Mouse (Mus musculus) MEL-GATA-1-ER (cell line): ENCODE measurements at regions not wholly inside any gene's neighbourhood (a gene's known extent, or its start where the extent isn't known, plus 50 kb on each side); places are given as distances from the start of the nearest gene placed in this dataset.
A peak's percentile ranks its signal among the peaks of the same experiment; 100 is the strongest.

Source experiments
- DNase-seq: peaks from one replicate; pipeline ENCODE4 v3.0.0-alpha.2; 2012; ENCODE audit warnings: low read depth; ENCODE audit errors: extremely low read depth

- DNase-seq, result no peak
Measured at GRCm38 (mm10) chr15:67750582-67750981, 1249.9 kb upstream of the Lrrc6 start.

GRCm38 (mm10) chr15:67743332-67743731 lies 1242.6 kb upstream of the Lrrc6 start:
- no peak for DNase-seq

- peak; percentile 56 for DNase-seq
Measured at GRCm38 (mm10) chr15:67732988-67733387, 1232.3 kb upstream of the Lrrc6 start.

GRCm38 (mm10) chr15:67729492-67729891 lies 1228.8 kb upstream of the Lrrc6 start:
- DNase-seq, result no peak

GRCm38 (mm10) chr15:67725239-67725638 lies 1224.5 kb upstream of the Lrrc6 start:
- DNase-seq, result no peak

- DNase-seq, result no peak
Measured at GRCm38 (mm10) chr15:67714203-67714602, 1213.5 kb upstream of the Lrrc6 start.

- no peak for DNase-seq
Measured at GRCm38 (mm10) chr15:67686140-67686539, 1185.4 kb upstream of the Lrrc6 start.

- DNase-seq, result no peak
Measured at GRCm38 (mm10) chr15:67673276-67673675, 1172.6 kb upstream of the Lrrc6 start.

- DNase-seq, result no peak
Measured at GRCm38 (mm10) chr15:67636155-67636554, 1135.4 kb upstream of the Lrrc6 start.

- no peak for DNase-seq
Measured at GRCm38 (mm10) chr15:67626704-67627287, 1126.1 kb upstream of the Lrrc6 start.

- no peak for DNase-seq
Measured at GRCm38 (mm10) chr15:67611896-67612295, 1111.2 kb upstream of the Lrrc6 start.

- no peak for DNase-seq
Measured at GRCm38 (mm10) chr15:67598426-67598825, 1097.7 kb upstream of the Lrrc6 start.

GRCm38 (mm10) chr15:67576581-67576980 lies 1075.9 kb upstream of the Lrrc6 start:
- no peak for DNase-seq

- no peak for DNase-seq
Measured at GRCm38 (mm10) chr15:67571614-67572013, 1070.9 kb upstream of the Lrrc6 start.

GRCm38 (mm10) chr15:67557304-67557703 lies 1056.6 kb upstream of the Lrrc6 start:
- no peak for DNase-seq

GRCm38 (mm10) chr15:67551911-67552310 lies 1051.2 kb upstream of the Lrrc6 start:
- DNase-seq, result no peak

GRCm38 (mm10) chr15:67546896-67547400 lies 1046.2 kb upstream of the Lrrc6 start:
- DNase-seq, result no peak

GRCm38 (mm10) chr15:67545745-67546144 lies 1045.0 kb upstream of the Lrrc6 start:
- no peak for DNase-seq

- no peak for DNase-seq
Measured at GRCm38 (mm10) chr15:67513722-67514121, 1013.0 kb upstream of the Lrrc6 start.

GRCm38 (mm10) chr15:67495001-67495658 lies 994.4 kb upstream of the Lrrc6 start:
- no peak for DNase-seq

GRCm38 (mm10) chr15:67481733-67482132 lies 981.0 kb upstream of the Lrrc6 start:
- no peak for DNase-seq

GRCm38 (mm10) chr15:67474325-67474724 lies 973.6 kb upstream of the Lrrc6 start:
- no peak for DNase-seq

- peak; percentile 81 for DNase-seq
Measured at GRCm38 (mm10) chr15:67472979-67473378, 972.3 kb upstream of the Lrrc6 start.
